12 mouse cellular contexts compared by ENCODE assay signal in genomic region chr9:21204156-21204527, GRCm38 (mm10). TPM values are rescaled to one million over a fixed set of nuclear protein-coding genes. Genes with fewer than 3 reads are reported as not detected.
DNase-seq lines count a peak whose midpoint lies in the region; ATAC-seq lines count a peak whose summit lies in the region.
"Had no signal": no experiment of that assay in that cellular context is flagged by ENCODE, and none has a peak within 500 bp of the region (broad histone marks: within the 10 kb centered on the region; RNA-seq: fewer than 3 reads in every experiment).

No protein-coding gene starts in this region.

- H3K27ac ChIP-seq in hindbrain, embryonic 10.5 days, result no peak overlapping the region
- H3K27ac ChIP-seq in hindbrain, embryonic 11.5 days (ENCODE audit: low read depth, low read length), result no peak overlapping the region
- no peak overlapping the region for H3K27ac ChIP-seq in embryonic facial prominence, embryonic 15.5 days (replicated peaks)
- no peak overlapping the region for H3K27ac ChIP-seq in liver, embryonic 12.5 days
- H3K27ac ChIP-seq: liver, embryonic 13.5 days had no signal

- H3K36me3 ChIP-seq in hindbrain, embryonic 10.5 days, result no peaks in the 10 kb centered on the region
- H3K36me3 ChIP-seq in hindbrain, embryonic 11.5 days (ENCODE audit: control insufficient read depth, insufficient read depth, low read length), result no peaks in the 10 kb centered on the region
- no peaks in the 10 kb centered on the region for H3K36me3 ChIP-seq in embryonic facial prominence, embryonic 15.5 days
- H3K36me3 ChIP-seq in liver, embryonic 12.5 days, result peaks cover 21% of the 10 kb centered on the region

- H3K4me1 ChIP-seq in hindbrain, embryonic 10.5 days (replicated peaks), result peaks cover 15% of the 10 kb centered on the region
- no peaks in the 10 kb centered on the region for H3K4me1 ChIP-seq in hindbrain, embryonic 11.5 days (replicated peaks; ENCODE audit: control insufficient read depth, insufficient read depth, low read length)
- H3K4me1 ChIP-seq in embryonic facial prominence, embryonic 15.5 days, result peaks cover 11% of the 10 kb centered on the region
- H3K4me1 ChIP-seq in liver, embryonic 12.5 days, result peaks cover 13% of the 10 kb centered on the region

- ATAC-seq in hindbrain, embryonic 11.5 days (ENCODE audit: low FRiP score), result no peak; the same call in 1 of the 2 replicates
- no peak for ATAC-seq in embryonic facial prominence, embryonic 15.5 days (ENCODE audit: insufficient number of reproducible peaks, low FRiP score, low TSS enrichment, low read depth)
- 0 out of 2 replicates have a peak, but pooled peaks have one; percentile 17 for ATAC-seq in liver, embryonic 12.5 days

- H3K27me3 ChIP-seq in hindbrain, embryonic 10.5 days (ENCODE audit: insufficient read depth, poor library complexity, severe bottlenecking), result 0 out of 2 replicates have a peak, but pooled peaks cover 4% of the 10 kb centered on the region
- no peaks in the 10 kb centered on the region for H3K27me3 ChIP-seq in hindbrain, embryonic 11.5 days (ENCODE audit: control insufficient read depth, insufficient read depth, low read length)
- H3K27me3 ChIP-seq in embryonic facial prominence, embryonic 15.5 days, result no peaks in the 10 kb centered on the region
- no peaks in the 10 kb centered on the region for H3K27me3 ChIP-seq in liver, embryonic 12.5 days (replicated peaks)
- H3K27me3 ChIP-seq: liver, embryonic 13.5 days had no signal

- WGBS in hindbrain, embryonic 10.5 days, result 21% methylated on average over 8 of the region's 8 CpGs
- WGBS in hindbrain, embryonic 11.5 days, result 26% methylated on average over 8 of the region's 8 CpGs
- WGBS in embryonic facial prominence, embryonic 15.5 days, result 28% methylated on average over 8 of the region's 8 CpGs
- WGBS in liver, embryonic 12.5 days (ENCODE audit: insufficient replicate concordance), result 41% methylated on average over 8 of the region's 8 CpGs

- no peaks in the 10 kb centered on the region for H3K9me3 ChIP-seq in hindbrain, embryonic 10.5 days
- H3K9me3 ChIP-seq in hindbrain, embryonic 11.5 days (ENCODE audit: control insufficient read depth, low read length), result no peaks in the 10 kb centered on the region
- H3K9me3 ChIP-seq in embryonic facial prominence, embryonic 15.5 days (replicated peaks), result no peaks in the 10 kb centered on the region
- no peaks in the 10 kb centered on the region for H3K9me3 ChIP-seq in liver, embryonic 12.5 days (replicated peaks)
- H3K9me3 ChIP-seq: liver, embryonic 13.5 days had no signal

- no peak overlapping the region for H3K9ac ChIP-seq in hindbrain, embryonic 11.5 days (ENCODE audit: low read depth, low read length)
- no peak overlapping the region for H3K9ac ChIP-seq in embryonic facial prominence, embryonic 15.5 days
- no peak overlapping the region for H3K9ac ChIP-seq in liver, embryonic 12.5 days
- H3K9ac ChIP-seq: liver, embryonic 13.5 days had no signal

- no peak overlapping the region for H3K4me2 ChIP-seq in hindbrain, embryonic 11.5 days (replicated peaks; ENCODE audit: low read depth, low read length)
- peak overlapping the region; percentile 72 for H3K4me2 ChIP-seq in embryonic facial prominence, embryonic 15.5 days (replicated peaks)
- peak overlapping the region; percentile 56 for H3K4me2 ChIP-seq in liver, embryonic 12.5 days

- H3K4me3 ChIP-seq in hindbrain, embryonic 10.5 days, result peak overlapping the region; percentile 53
- no peak overlapping the region for H3K4me3 ChIP-seq in hindbrain, embryonic 11.5 days (ENCODE audit: low read depth, low read length)
- no peak overlapping the region for H3K4me3 ChIP-seq in embryonic facial prominence, embryonic 15.5 days (replicated peaks)
- H3K4me3 ChIP-seq in liver, embryonic 12.5 days, result no peak overlapping the region

- DNase-seq in hindbrain, embryonic 10.5 days (ENCODE audit: low spot score), result no peak
- no peak for DNase-seq in hindbrain, embryonic 11.5 days (ENCODE audit: low spot score)
- peak; percentile 42 to 45 for DNase-seq in B cell, adult 2 months
- DNase-seq in adrenal gland, adult 18-20 months (ENCODE audit: low spot score in 2 of 2), result no peak
- no peak for DNase-seq in adrenal gland, postnatal 10 days
- DNase-seq in yolk sac, embryonic 10.5 days (ENCODE audit: low spot score), result no peak
- DNase-seq: adrenal gland, postnatal 36 days; cerebellum, postnatal 25 days; gastrocnemius, postnatal 10 days had no signal

RNA-seq across cellular contexts. Expression of gene Keap1, which starts 35.0 kb away (rescaled TPM):
- 46.5 and 50.0 TPM in 2 replicates for polyA plus RNA-seq in hindbrain, embryonic 10.5 days (2016; fragmentation: Nextera tagmentation; extraction: Ambion mirVana)
- 23.6 and 23.7 TPM in 2 replicates for polyA plus RNA-seq in hindbrain, embryonic 11.5 days (2014; fragmentation: Nextera tagmentation; extraction: Ambion mirVana)
- 73.2 and 76.4 TPM in 2 replicates for polyA plus RNA-seq in embryonic facial prominence, embryonic 15.5 days (2015; fragmentation: Nextera tagmentation; extraction: Ambion mirVana)
- polyA plus RNA-seq in liver, embryonic 12.5 days (2016; fragmentation: Nextera tagmentation; extraction: Ambion mirVana), result 39.8 and 41.6 TPM in 2 replicates
- total RNA-seq in adrenal gland, adult 18-20 months (2021), result 10 to 100 TPM; 44.9 to 51.2 TPM
- 10 to 100 TPM; 39.4 to 45.8 TPM for total RNA-seq in adrenal gland, postnatal 10 days (2021)

RNA-seq across cellular contexts. Expression of gene Pde4a, which starts 38.6 kb away (rescaled TPM):
- 3.7 and 6.5 TPM in 2 replicates for polyA plus RNA-seq in hindbrain, embryonic 10.5 days (2016; fragmentation: Nextera tagmentation; extraction: Ambion mirVana)
- polyA plus RNA-seq in hindbrain, embryonic 11.5 days (2014; fragmentation: Nextera tagmentation; extraction: Ambion mirVana), result 5.2 and 5.7 TPM in 2 replicates
- 7.5 and 9.4 TPM in 2 replicates for polyA plus RNA-seq in embryonic facial prominence, embryonic 15.5 days (2015; fragmentation: Nextera tagmentation; extraction: Ambion mirVana)
- 2.6 and 2.9 TPM in 2 replicates for polyA plus RNA-seq in liver, embryonic 12.5 days (2016; fragmentation: Nextera tagmentation; extraction: Ambion mirVana)
- 10 to 100 TPM in 1 of 2 experiments, 1 to 10 TPM in 1; 6.2 to 13.3 TPM for total RNA-seq in adrenal gland, adult 18-20 months (2021)
- total RNA-seq in adrenal gland, postnatal 10 days (2021), result 10 to 100 TPM; 22.7 to 31.5 TPM

RNA-seq across cellular contexts. Expression of gene S1pr5, which starts 44.1 kb away (rescaled TPM):
- 0.20 and 0.35 TPM in 2 replicates for polyA plus RNA-seq in hindbrain, embryonic 10.5 days (2016; fragmentation: Nextera tagmentation; extraction: Ambion mirVana)
- 0.59 and 0.73 TPM in 2 replicates for polyA plus RNA-seq in hindbrain, embryonic 11.5 days (2014; fragmentation: Nextera tagmentation; extraction: Ambion mirVana)
- polyA plus RNA-seq in embryonic facial prominence, embryonic 15.5 days (2015; fragmentation: Nextera tagmentation; extraction: Ambion mirVana), result 4.5 and 5.0 TPM in 2 replicates
- 0.10 and 0.12 TPM in 2 replicates for polyA plus RNA-seq in liver, embryonic 12.5 days (2016; fragmentation: Nextera tagmentation; extraction: Ambion mirVana)
- 1 to 10 TPM in 1 of 2 experiments, under 1 TPM in 1; 0.50 to 1.0 TPM for total RNA-seq in adrenal gland, adult 18-20 months (2021)
- 1 to 10 TPM; 1.4 to 1.7 TPM for total RNA-seq in adrenal gland, postnatal 10 days (2021)

RNA-seq across cellular contexts. Expression of gene Cdc37, which starts 54.4 kb away (rescaled TPM):
- polyA plus RNA-seq in hindbrain, embryonic 10.5 days (2016; fragmentation: Nextera tagmentation; extraction: Ambion mirVana), result 333 and 374 TPM in 2 replicates
- polyA plus RNA-seq in hindbrain, embryonic 11.5 days (2014; fragmentation: Nextera tagmentation; extraction: Ambion mirVana), result 306 and 307 TPM in 2 replicates
- 296 and 300 TPM in 2 replicates for polyA plus RNA-seq in embryonic facial prominence, embryonic 15.5 days (2015; fragmentation: Nextera tagmentation; extraction: Ambion mirVana)
- 221 and 228 TPM in 2 replicates for polyA plus RNA-seq in liver, embryonic 12.5 days (2016; fragmentation: Nextera tagmentation; extraction: Ambion mirVana)
- 100 to 1,000 TPM; 175 to 181 TPM for total RNA-seq in adrenal gland, adult 18-20 months (2021)
- total RNA-seq in adrenal gland, postnatal 10 days (2021), result 100 to 1,000 TPM; 155 to 160 TPM

Comparison
In these comparisons a context has a peak if more than half of its experiments do, and no peak if none do; other contexts are left out.
1. DNase-seq: peak in B cell, adult 2 months (2 of 2); none in hindbrain, embryonic 10.5 days (single experiment), hindbrain, embryonic 11.5 days (single experiment), adrenal gland, adult 18-20 months (0 of 2), adrenal gland, postnatal 10 days (single experiment) and yolk sac, embryonic 10.5 days (single experiment).